Mouse (Mus musculus) embryonic facial prominence, embryonic 15.5 days (tissue): ENCODE data around the gene Prr19. TPM values are rescaled to one million over a fixed set of nuclear protein-coding genes. Genes with fewer than 3 reads are reported as not detected.
"Not testable (repeated sequence)": the region's sequence is repeated elsewhere in the genome, so short reads cannot be mapped to it uniquely, and the experiment has no call there.

Experiments
- ATAC-seq: fragments of 200-750 bp; cut with Nextera tagmentation; 2 replicates; pipeline ENCODE4 v1.8.0; 2017; ENCODE audit warnings: low read depth, moderate TSS enrichment; ENCODE audit not compliant: insufficient number of reproducible peaks, low FRiP score, low TSS enrichment
- H3K27ac ChIP-seq: fragments of 300-500 bp; sonication (generic); replicated peaks from 2 replicates; pipeline ENCODE4 v1.5.1; 2015; ENCODE audit warnings: mild to moderate bottlenecking, inconsistent platforms
- H3K27me3 ChIP-seq: fragments of 300-500 bp; sonication (generic); 2 replicates; pipeline ENCODE4 v1.6.1; 2015; ENCODE audit warnings: inconsistent platforms
- H3K36me3 ChIP-seq: fragments of 300-500 bp; sonication (generic); 2 replicates; pipeline ENCODE4 v1.6.1; 2015; ENCODE audit warnings: mild to moderate bottlenecking, inconsistent platforms
- H3K4me1 ChIP-seq: fragments of 300-500 bp; sonication (generic); 2 replicates; pipeline ENCODE4 v1.6.1; 2015; ENCODE audit warnings: inconsistent platforms
- H3K4me2 ChIP-seq: fragments of 300-500 bp; sonication (generic); replicated peaks from 2 replicates; pipeline ENCODE4 v1.6.1; 2015; ENCODE audit warnings: mild to moderate bottlenecking, inconsistent platforms
- H3K4me3 ChIP-seq: fragments of 300-500 bp; sonication (generic); replicated peaks from 2 replicates; pipeline ENCODE4 v1.5.1; 2015; ENCODE audit warnings: mild to moderate bottlenecking, inconsistent platforms
- H3K9ac ChIP-seq: fragments of 300-500 bp; sonication (generic); 2 replicates; pipeline ENCODE4 v1.6.1; 2015; ENCODE audit warnings: inconsistent platforms
- H3K9me3 ChIP-seq: fragments of 300-500 bp; sonication (generic); replicated peaks from 2 replicates; pipeline ENCODE4 v1.6.1; 2016; ENCODE audit warnings: inconsistent platforms
- WGBS: fragments of 180-500 bp; shearing (Covaris S2); methylation state at CpG from one replicate; pipeline ENCODE4 v1.1.7; 2015; 5-methylcytosine and 5-hydroxymethylcytosine counted together
- polyA plus RNA-seq: library from polyadenylated mRNA; unstranded; fragments of >200 nt; fragmentation: Nextera tagmentation; extraction: Ambion mirVana; gene quantifications from 2 replicates; pipeline ENCODE4 v1.2.1, GENCODE M21; 2015

The Prr19 gene
- polyA plus RNA-seq: 0.49 and 0.65 TPM in 2 replicates

GRCm38 (mm10) chr7:25301063-25301462 lies at the start of gene Prr19:
Prr19 (plus strand) TSS chr7:25301411.
- no peak within 1 kb of the TSS for H3K9ac ChIP-seq
- 0 out of 2 replicates have a peak, but pooled peaks cover 1% of the 10 kb centered on the region for H3K36me3 ChIP-seq
- ATAC-seq: no peak
- peaks cover 22% of the 10 kb centered on the region for H3K4me1 ChIP-seq
- no peak within 1 kb of the TSS for H3K27ac ChIP-seq
- no peak within 1 kb of the TSS for H3K4me3 ChIP-seq
- no peaks in the 10 kb centered on the region for H3K9me3 ChIP-seq
- H3K27me3 ChIP-seq: peaks cover 5% of the 10 kb centered on the region; the same call in 1 of the 2 replicates
- 43% methylated on average over 19 of the region's 19 CpGs for WGBS
- H3K4me2 ChIP-seq: no peak within 1 kb of the TSS

GRCm38 (mm10) chr7:25251822-25252221 lies 49.4 kb upstream of the Prr19 start:
- Histone ChIP-seq H3K27ac (peak overlapping the region; percentile 99), H3K4me2 (peak overlapping the region; percentile 86), H3K4me1 (peaks cover 36% of the 10 kb centered on the region), H3K4me3 (peak overlapping the region; percentile 97), H3K9ac (0 out of 2 replicates have a peak overlapping the region, but pooled peaks have one; percentile 40), H3K9me3 (no peaks in the 10 kb centered on the region), H3K27me3 (no peaks in the 10 kb centered on the region), H3K36me3 (no peaks in the 10 kb centered on the region)
- 18% methylated on average over 8 of the region's 8 CpGs for WGBS
- no peak for ATAC-seq

- peaks cover 1% of the 10 kb centered on the region; the same call in 1 of the 2 replicates for H3K4me1 ChIP-seq
- no peaks in the 10 kb centered on the region for H3K36me3 ChIP-seq
- ATAC-seq: no peak
- no peaks in the 10 kb centered on the region for H3K27me3 ChIP-seq
- no peak overlapping the region for H3K27ac ChIP-seq
- no peaks in the 10 kb centered on the region for H3K9me3 ChIP-seq
- WGBS: 87% methylated on average over 1 of the region's 1 CpGs
- no peak overlapping the region for H3K4me2 ChIP-seq
- H3K4me3 ChIP-seq: no peak overlapping the region
- no peak overlapping the region for H3K9ac ChIP-seq
Observed at GRCm38 (mm10) chr7:25261896-25262295, 39.3 kb upstream of the Prr19 start.

- Histone ChIP-seq H3K4me3 (no peak overlapping the region), H3K4me1 (peaks cover 8% of the 10 kb centered on the region), H3K27me3 (no peaks in the 10 kb centered on the region), H3K27ac (no peak overlapping the region), H3K36me3 (no peaks in the 10 kb centered on the region), H3K9ac (no peak overlapping the region), H3K9me3 (no peaks in the 10 kb centered on the region), H3K4me2 (no peak overlapping the region)
- WGBS: 31% methylated on average over 17 of the region's 17 CpGs
- no peak for ATAC-seq
Observed at GRCm38 (mm10) chr7:25263968-25264870, 37.0 kb upstream of the Prr19 start.

GRCm38 (mm10) chr7:25265743-25266142 lies 35.5 kb upstream of the Prr19 start:
- H3K4me2 ChIP-seq, H3K27ac ChIP-seq, H3K36me3 ChIP-seq, H3K9me3 ChIP-seq, H3K9ac ChIP-seq, H3K4me3 ChIP-seq, ATAC-seq, H3K27me3 ChIP-seq: not testable (repeated sequence)
- H3K4me1 ChIP-seq: peaks cover 22% of the 10 kb centered on the region
- 85% methylated on average over 5 of the region's 5 CpGs for WGBS

- peak overlapping the region; percentile 60 for H3K4me2 ChIP-seq
- no peak for ATAC-seq
- peak overlapping the region; percentile 74; the same call in 1 of the 2 replicates for H3K4me3 ChIP-seq
- H3K9me3 ChIP-seq: no peaks in the 10 kb centered on the region
- H3K36me3 ChIP-seq: peaks cover 3% of the 10 kb centered on the region
- H3K9ac ChIP-seq: no peak overlapping the region
- H3K27me3 ChIP-seq: no peaks in the 10 kb centered on the region
- H3K27ac ChIP-seq: peak overlapping the region; percentile 96; the same call in 1 of the 2 replicates
- WGBS: 87% methylated on average over 8 of the region's 8 CpGs
- peaks cover 22% of the 10 kb centered on the region for H3K4me1 ChIP-seq
Observed at GRCm38 (mm10) chr7:25266180-25266962, 34.8 kb upstream of the Prr19 start.

- H3K4me2 ChIP-seq: peak within 1 kb of the TSS; percentile 61
- WGBS: 2% methylated on average over 29 of the region's 29 CpGs
- no peaks in the 10 kb centered on the region for H3K27me3 ChIP-seq
- peak within 1 kb of the TSS; percentile 82 for H3K9ac ChIP-seq
- peak within 1 kb of the TSS; percentile 74 for H3K4me3 ChIP-seq
- peaks cover 13% of the 10 kb centered on the region for H3K36me3 ChIP-seq
- H3K27ac ChIP-seq: peak within 1 kb of the TSS; percentile 96
- ATAC-seq: peak; percentile 90
- H3K9me3 ChIP-seq: no peaks in the 10 kb centered on the region
- H3K4me1 ChIP-seq: peaks cover 22% of the 10 kb centered on the region
Observed at GRCm38 (mm10) chr7:25267301-25267750, 33.9 kb upstream of the Prr19 start, which contains the start of gene Cic. Cic (plus strand) TSS chr7:25267704.

GRCm38 (mm10) chr7:25267751-25268463 lies 33.3 kb upstream of the Prr19 start:
- under 1% methylated on average over 33 of the region's 33 CpGs for WGBS
- peak overlapping the region; percentile 74 for H3K4me3 ChIP-seq
- H3K9ac ChIP-seq: peak overlapping the region; percentile 82

GRCm38 (mm10) chr7:25268588-25268987 lies 32.6 kb upstream of the Prr19 start:
- H3K9ac ChIP-seq: peak overlapping the region; percentile 82
- peaks cover 29% of the 10 kb centered on the region for H3K4me1 ChIP-seq
- ATAC-seq: no peak
- peak overlapping the region; percentile 74 for H3K4me3 ChIP-seq
- H3K9me3 ChIP-seq: no peaks in the 10 kb centered on the region
- 3% methylated on average over 7 of the region's 7 CpGs for WGBS
- H3K36me3 ChIP-seq: peaks cover 25% of the 10 kb centered on the region
- peak overlapping the region; percentile 87 for H3K27ac ChIP-seq
- H3K4me2 ChIP-seq: peak overlapping the region; percentile 61
- H3K27me3 ChIP-seq: no peaks in the 10 kb centered on the region

More at GRCm38 (mm10) chr7:25267751-25268463, 33.3 kb upstream of the Prr19 start:
- H3K4me2 ChIP-seq: peak overlapping the region; percentile 61
- peaks cover 18% of the 10 kb centered on the region for H3K36me3 ChIP-seq
- peaks cover 22% of the 10 kb centered on the region for H3K4me1 ChIP-seq
- no peaks in the 10 kb centered on the region for H3K27me3 ChIP-seq
- no peaks in the 10 kb centered on the region for H3K9me3 ChIP-seq
- ATAC-seq: peak; percentile 94
- H3K27ac ChIP-seq: peak overlapping the region; percentile 96

GRCm38 (mm10) chr7:25269029-25269428 lies 32.2 kb upstream of the Prr19 start:
- Histone ChIP-seq H3K4me3 (peak overlapping the region; percentile 74), H3K4me2 (peak overlapping the region; percentile 61), H3K36me3 (peaks cover 29% of the 10 kb centered on the region), H3K27ac (peak overlapping the region; percentile 87), H3K4me1 (peaks cover 34% of the 10 kb centered on the region), H3K9ac (peak overlapping the region; percentile 82), H3K9me3 (no peaks in the 10 kb centered on the region), H3K27me3 (no peaks in the 10 kb centered on the region)
- no peak for ATAC-seq
- WGBS: 35% methylated on average over 4 of the region's 4 CpGs
